Mouse (Mus musculus) small intestine, adult 2 months (tissue): ENCODE results near the gene Selenos. TPM values are rescaled to one million over a fixed set of nuclear protein-coding genes. Genes with fewer than 3 reads are reported as not detected.

Experiments
- H3K27ac ChIP-seq: fragments of 200-500 bp; 2 replicates; pipeline ENCODE4 v1.5.1; 2012; ENCODE audit warnings: low read depth, low read length, control low read depth, inconsistent platforms; ENCODE audit not compliant: insufficient read depth
- H3K27me3 ChIP-seq: fragments of 200-500 bp; 2 replicates; pipeline ENCODE4 v1.6.1; 2012; ENCODE audit warnings: mild to moderate bottlenecking, moderate library complexity, low read length, inconsistent platforms; ENCODE audit not compliant: control insufficient read depth, insufficient read depth
- H3K36me3 ChIP-seq: fragments of 200-500 bp; 2 replicates; pipeline ENCODE4 v1.6.1; 2012; ENCODE audit warnings: mild to moderate bottlenecking, low read length, control low read depth, inconsistent platforms; ENCODE audit not compliant: control insufficient read depth, insufficient read depth
- H3K4me1 ChIP-seq: fragments of 200-500 bp; 2 replicates; pipeline ENCODE4 v1.6.1; 2012; ENCODE audit warnings: low read length, inconsistent platforms, mixed read lengths; ENCODE audit not compliant: control insufficient read depth, insufficient read depth, insufficient read length
- H3K4me3 ChIP-seq: fragments of 200-500 bp; 2 replicates; pipeline ENCODE4 v1.5.1; 2012; ENCODE audit warnings: low read depth, mild to moderate bottlenecking, control low read depth, inconsistent platforms, low read length, moderate library complexity
- CTCF ChIP-seq: fragments of 200-500 bp; IDR thresholded peaks from 2 replicates; pipeline ENCODE4 v1.5.1; 2012; ENCODE audit warnings: low read depth, mild to moderate bottlenecking, control low read depth, inconsistent platforms, low read length, moderate library complexity, mixed read lengths; ENCODE audit not compliant: insufficient replicate concordance, insufficient read length; ENCODE audit errors: extremely low read depth
- POLR2A ChIP-seq: fragments of 200-500 bp; IDR thresholded peaks from 2 replicates; pipeline ENCODE4 v1.6.1; 2012; ENCODE audit warnings: low read depth, mild to moderate bottlenecking, control low read depth, inconsistent platforms, low read length, moderate library complexity
- WGBS: fragments of 180-500 bp; shearing (Covaris S2); methylation state at CpG from one replicate; pipeline ENCODE4 v1.1.7; 2018; 5-methylcytosine and 5-hydroxymethylcytosine counted together
- polyA plus RNA-seq: library from polyadenylated mRNA; depleted of rRNA; stranded (reverse); fragments of >200 nt; gene quantifications from 2 replicates; pipeline ENCODE4 v1.2.3, GENCODE M21; 2012

Selenos gene
- polyA plus RNA-seq, 1 experiment: 123 TPM

DNA sequence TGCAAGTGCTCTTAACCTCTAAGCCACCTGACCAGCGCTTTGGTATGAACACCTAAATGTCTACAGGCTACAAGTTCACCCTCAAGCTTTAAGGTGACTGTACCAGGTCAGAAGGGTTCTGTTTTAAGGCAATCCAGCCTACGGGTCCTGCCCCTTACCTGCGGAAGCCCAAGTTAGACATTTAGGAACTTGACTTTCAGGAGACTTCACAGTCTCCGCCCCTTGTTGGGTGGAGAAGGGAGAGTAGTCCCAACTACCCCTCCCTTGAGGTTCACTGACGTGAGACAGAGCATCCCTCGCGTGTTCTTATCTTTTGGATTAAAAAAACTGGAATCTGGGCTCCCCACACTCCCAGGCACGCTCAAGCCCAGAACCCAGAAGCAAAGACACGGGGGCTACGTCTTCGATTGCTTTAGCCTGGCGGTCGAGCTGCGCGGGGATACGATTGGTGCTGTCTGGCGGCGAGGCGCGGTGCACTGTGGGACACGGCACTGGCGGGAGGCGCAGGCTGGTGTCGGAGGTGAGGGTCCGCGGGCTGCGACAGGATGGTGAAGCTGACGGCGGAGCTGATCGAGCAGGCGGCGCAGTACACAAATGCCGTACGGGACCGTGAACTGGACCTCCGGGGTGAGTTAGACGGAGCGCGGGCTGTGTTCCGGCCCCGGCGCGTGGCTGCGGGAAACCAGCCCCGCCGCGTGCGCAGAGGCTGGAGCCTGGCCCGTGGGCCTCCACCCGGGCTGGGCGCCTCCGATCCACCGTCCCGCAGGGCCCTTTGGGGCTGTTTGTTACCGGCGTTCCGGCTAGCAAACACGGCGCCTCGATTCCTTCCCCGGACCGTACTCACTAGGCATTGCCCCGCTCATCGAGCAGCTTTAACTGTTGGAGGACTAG is 19.1 kb upstream of the Selenos start:
- WGBS: under 1% methylated on average over 64 of the region's 64 CpGs
- peaks cover 11% of the 10 kb centered on the region for H3K36me3 ChIP-seq
- TF ChIP-seq POLR2A (peak; percentile 32; the same call in 1 of the 2 replicates), CTCF (no peak)

GRCm38 (mm10) chr7:66061057-66061456 is 18.4 kb upstream of the Selenos start:
- H3K36me3 ChIP-seq: peaks cover 15% of the 10 kb centered on the region
- no peak for TF ChIP-seq CTCF
- no peak for TF ChIP-seq POLR2A
- WGBS: 1% methylated on average over 14 of the region's 14 CpGs

More for the DNA sequence above, 19.1 kb upstream of the Selenos start:
- peak overlapping the region; percentile 78 for H3K4me3 ChIP-seq
- no peaks in the 10 kb centered on the region for H3K27me3 ChIP-seq
- H3K4me1 ChIP-seq: no peaks in the 10 kb centered on the region; the same call in 1 of the 2 replicates
- no peak overlapping the region for H3K27ac ChIP-seq

GRCm38 (mm10) chr7:66076411-66076810 is 3.0 kb upstream of the Selenos start:
- 21% methylated on average over 2 of the region's 2 CpGs for WGBS
- Histone ChIP-seq H3K4me3 (no peak overlapping the region), H3K27ac (peak overlapping the region; percentile 33; the same call in 1 of the 2 replicates), H3K4me1 (peaks cover 15% of the 10 kb centered on the region; the same call in 1 of the 2 replicates), H3K27me3 (no peaks in the 10 kb centered on the region), H3K36me3 (peaks cover 22% of the 10 kb centered on the region)
- no peak for TF ChIP-seq POLR2A
- no peak for TF ChIP-seq CTCF

More at GRCm38 (mm10) chr7:66061057-66061456, 18.4 kb upstream of the Selenos start:
- H3K27ac ChIP-seq: no peak overlapping the region
- peak overlapping the region; percentile 78 for H3K4me3 ChIP-seq
- H3K27me3 ChIP-seq: no peaks in the 10 kb centered on the region
- H3K4me1 ChIP-seq: no peaks in the 10 kb centered on the region; the same call in 1 of the 2 replicates

- TF ChIP-seq CTCF (no peak), POLR2A (no peak)
- 33% methylated on average over 5 of the region's 5 CpGs for WGBS
- H3K36me3 ChIP-seq: peaks cover 21% of the 10 kb centered on the region
- H3K4me3 ChIP-seq: peak overlapping the region; percentile 83
- peaks cover 15% of the 10 kb centered on the region; the same call in 1 of the 2 replicates for H3K4me1 ChIP-seq
- H3K27me3 ChIP-seq: no peaks in the 10 kb centered on the region
- no peak overlapping the region for H3K27ac ChIP-seq
Observed at GRCm38 (mm10) chr7:66080231-66080613, 773 bp downstream of the Selenos start.

GRCm38 (mm10) chr7:66083757-66084156 is 4.3 kb downstream of the Selenos start:
- Histone ChIP-seq H3K36me3 (peaks cover 52% of the 10 kb centered on the region), H3K27me3 (no peaks in the 10 kb centered on the region), H3K27ac (no peak overlapping the region), H3K4me1 (no peaks in the 10 kb centered on the region; the same call in 1 of the 2 replicates), H3K4me3 (no peak overlapping the region)
- WGBS: 90% methylated on average over 6 of the region's 6 CpGs
- TF ChIP-seq POLR2A: no peak
- no peak for TF ChIP-seq CTCF

DNA sequence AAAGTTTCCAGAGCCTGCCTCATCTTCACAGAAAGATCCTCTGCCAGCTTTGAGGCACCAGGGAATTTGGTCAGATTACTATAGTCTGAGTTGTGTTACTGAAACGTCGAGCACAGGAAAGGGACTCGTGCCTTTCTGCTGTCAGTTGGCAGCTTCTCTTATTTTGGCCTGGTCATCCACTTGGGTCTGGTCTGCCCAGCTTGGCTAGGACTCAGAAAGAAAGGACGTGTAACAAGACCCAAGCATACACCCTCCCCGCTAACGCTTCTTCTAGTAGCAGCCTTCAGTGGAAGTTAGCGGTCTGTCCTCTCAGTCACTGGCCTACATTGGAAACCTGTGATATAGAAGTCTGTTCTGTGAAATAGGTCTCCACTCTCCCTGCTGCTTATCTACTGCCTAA is 5.1 kb downstream of the Selenos start:
- WGBS: 82% methylated on average over 7 of the region's 7 CpGs
- Histone ChIP-seq H3K27me3 (no peaks in the 10 kb centered on the region), H3K4me1 (no peaks in the 10 kb centered on the region; the same call in 1 of the 2 replicates), H3K27ac (no peak overlapping the region), H3K36me3 (peaks cover 58% of the 10 kb centered on the region), H3K4me3 (no peak overlapping the region)
- TF ChIP-seq CTCF (no peak), POLR2A (no peak)

DNA sequence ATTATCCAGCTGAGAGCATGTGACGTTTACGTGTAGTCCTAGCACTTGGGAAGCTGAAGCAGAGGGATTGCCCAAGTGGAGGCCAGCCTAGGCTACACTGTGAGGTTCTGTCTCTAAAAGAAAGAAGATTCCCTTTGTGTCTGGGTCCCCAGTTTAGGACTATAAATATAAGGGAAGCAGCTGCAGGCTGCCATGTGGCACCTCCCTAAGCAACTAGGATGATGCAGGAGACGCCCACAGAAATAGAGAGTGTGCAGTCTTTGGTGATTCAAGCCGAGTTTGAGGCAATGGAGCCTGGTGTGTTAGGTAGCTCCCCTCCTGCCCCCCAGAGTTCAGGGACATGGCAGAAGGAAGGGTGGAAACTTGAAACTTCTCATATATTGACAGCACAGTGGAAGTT is 8.2 kb downstream of the Selenos start:
- no peaks in the 10 kb centered on the region for H3K4me1 ChIP-seq
- WGBS: 95% methylated on average over 4 of the region's 4 CpGs
- peaks cover 77% of the 10 kb centered on the region for H3K36me3 ChIP-seq
- H3K27ac ChIP-seq: no peak overlapping the region
- no peak for TF ChIP-seq CTCF
- TF ChIP-seq POLR2A: no peak
- no peaks in the 10 kb centered on the region for H3K27me3 ChIP-seq
- H3K4me3 ChIP-seq: no peak overlapping the region
